Mouse (Mus musculus) lung, embryonic 15.5 days (tissue): Measurements from ENCODE around the gene Grb10. TPM values are rescaled to one million over a fixed set of nuclear protein-coding genes. Genes with fewer than 3 reads are reported as not detected.

Experiments used
- ATAC-seq: fragments of 200-750 bp; cut with Nextera tagmentation; 2 replicates; pipeline ENCODE4 v1.8.0; 2017; ENCODE audit warnings: moderate number of reproducible peaks, borderline replicate concordance; ENCODE audit not compliant: low FRiP score, low TSS enrichment; ENCODE audit errors: extremely low read depth
- H3K27ac ChIP-seq: fragments of 300-500 bp; sonication (generic); 2 replicates; pipeline ENCODE4 v1.5.1; 2015; ENCODE audit warnings: moderate library complexity, mild to moderate bottlenecking, inconsistent platforms
- H3K27me3 ChIP-seq: fragments of 300-500 bp; sonication (generic); 2 replicates; pipeline ENCODE4 v1.6.1; 2015; ENCODE audit warnings: inconsistent platforms
- H3K36me3 ChIP-seq: fragments of 300-500 bp; sonication (generic); 2 replicates; pipeline ENCODE4 v1.6.1; 2015; ENCODE audit warnings: inconsistent platforms
- H3K4me1 ChIP-seq: fragments of 300-500 bp; sonication (generic); 2 replicates; pipeline ENCODE4 v1.6.1; 2015; ENCODE audit warnings: inconsistent platforms
- H3K4me2 ChIP-seq: fragments of 300-500 bp; sonication (generic); 2 replicates; pipeline ENCODE4 v1.6.1; 2015; ENCODE audit warnings: inconsistent platforms, mild to moderate bottlenecking, moderate library complexity
- H3K4me3 ChIP-seq: fragments of 300-500 bp; sonication (generic); 2 replicates; pipeline ENCODE4 v1.5.1; 2015; ENCODE audit warnings: mild to moderate bottlenecking, inconsistent platforms
- H3K9ac ChIP-seq: fragments of 300-500 bp; sonication (generic); 2 replicates; pipeline ENCODE4 v1.6.1; 2015; ENCODE audit warnings: inconsistent platforms
- H3K9me3 ChIP-seq: fragments of 300-500 bp; sonication (generic); 2 replicates; pipeline ENCODE4 v1.6.1; 2016; ENCODE audit warnings: inconsistent platforms
- WGBS: fragments of 180-500 bp; shearing (Covaris S2); methylation state at CpG from one replicate; pipeline ENCODE4 v1.1.7; 2015; 5-methylcytosine and 5-hydroxymethylcytosine counted together
- polyA plus RNA-seq: library from polyadenylated mRNA; unstranded; fragments of >200 nt; fragmentation: Nextera tagmentation; extraction: Ambion mirVana; gene quantifications from 2 replicates; pipeline ENCODE4 v1.2.1, GENCODE M21; 2015

Gene Grb10
- polyA plus RNA-seq, 1 experiment from 2014 or later = 600 TPM

DNA sequence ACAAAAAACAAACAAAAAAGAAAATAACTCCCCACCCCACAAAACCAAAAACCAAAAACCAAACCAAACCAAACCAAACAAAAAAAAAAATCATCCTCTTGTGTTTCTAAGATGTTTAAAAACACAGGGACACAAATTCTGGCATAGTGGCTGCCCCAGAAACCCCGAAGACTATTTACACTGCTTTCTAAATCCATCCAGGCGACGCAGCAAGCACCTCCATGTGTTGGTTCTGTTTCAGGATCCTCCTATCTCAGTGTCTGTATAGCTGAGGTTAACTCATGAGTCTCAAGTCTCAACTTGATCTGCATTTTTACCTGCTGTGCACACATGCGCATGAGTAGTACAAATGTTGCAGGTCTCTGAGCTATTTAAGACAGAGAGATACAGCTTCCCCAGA, 1.9 kb upstream of the Grb10 start:
- Histone ChIP-seq H3K9ac (no peak overlapping the region), H3K4me3 (no peak overlapping the region), H3K9me3 (no peaks in the 10 kb centered on the region), H3K27me3 (peaks cover 72% of the 10 kb centered on the region), H3K27ac (no peak overlapping the region), H3K4me1 (peaks cover 6% of the 10 kb centered on the region; the same call in 1 of the 2 replicates), H3K4me2 (no peak overlapping the region), H3K36me3 (no peaks in the 10 kb centered on the region)
- WGBS = 83% methylated on average over 4 of the region's 4 CpGs
- no peak for ATAC-seq

DNA sequence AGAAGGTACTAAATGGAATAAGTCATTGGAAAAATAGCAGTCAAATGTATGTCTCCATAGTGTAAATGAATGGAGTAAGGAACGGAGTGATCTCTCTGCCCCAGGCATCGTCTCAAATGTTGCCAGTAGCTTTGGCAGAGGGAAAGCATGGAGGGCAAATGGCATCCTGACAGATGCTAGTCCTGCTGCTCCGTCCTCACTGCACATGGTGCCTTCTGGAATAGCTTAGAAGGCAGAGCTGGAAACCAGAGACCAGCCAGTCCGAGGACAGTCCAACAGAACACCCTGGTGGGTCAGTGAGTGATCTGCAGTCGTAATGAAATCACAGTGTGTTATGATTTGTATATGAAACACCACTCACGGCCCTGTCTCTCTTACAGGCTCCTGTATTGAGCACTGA, 1.3 kb upstream of the Grb10 start:
- no peak for ATAC-seq
- no peak overlapping the region for H3K4me3 ChIP-seq
- H3K4me2 ChIP-seq = no peak overlapping the region
- WGBS = 52% methylated on average over 6 of the region's 6 CpGs
- no peak overlapping the region for H3K9ac ChIP-seq
- H3K27me3 ChIP-seq = peaks cover 79% of the 10 kb centered on the region
- peaks cover 6% of the 10 kb centered on the region; the same call in 1 of the 2 replicates for H3K4me1 ChIP-seq
- H3K36me3 ChIP-seq = no peaks in the 10 kb centered on the region
- no peak overlapping the region for H3K27ac ChIP-seq
- H3K9me3 ChIP-seq = no peaks in the 10 kb centered on the region

DNA sequence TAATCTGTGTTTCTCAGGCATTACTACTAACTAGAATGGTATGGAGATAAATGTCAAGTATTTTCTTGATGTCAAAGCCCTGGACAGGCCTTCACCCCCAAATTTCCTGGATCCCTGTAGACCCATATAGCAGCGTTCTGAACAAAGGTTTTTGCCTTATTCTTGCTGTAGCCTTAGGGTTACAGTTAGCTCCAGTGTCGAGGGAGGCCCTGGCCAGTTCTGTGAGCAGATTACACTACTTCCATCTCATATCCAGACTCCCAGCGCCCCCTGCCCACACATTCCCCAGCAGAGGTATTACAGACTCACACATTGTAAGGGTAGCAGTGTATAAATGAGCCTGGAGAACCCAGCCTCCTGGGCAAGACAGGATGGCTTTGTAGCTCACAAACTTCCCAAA, 615 bp upstream of the Grb10 start:
- peaks cover 6% of the 10 kb centered on the region; the same call in 1 of the 2 replicates for H3K4me1 ChIP-seq
- H3K27ac ChIP-seq = 0 out of 2 replicates have a peak overlapping the region, but pooled peaks have one; percentile 6
- H3K4me3 ChIP-seq = no peak overlapping the region
- H3K36me3 ChIP-seq = no peaks in the 10 kb centered on the region
- no peaks in the 10 kb centered on the region for H3K9me3 ChIP-seq
- peak; percentile 37; the same call in 1 of the 2 replicates for ATAC-seq
- H3K27me3 ChIP-seq = peaks cover 82% of the 10 kb centered on the region
- H3K9ac ChIP-seq = no peak overlapping the region
- peak overlapping the region; percentile 59; the same call in 1 of the 2 replicates for H3K4me2 ChIP-seq
- WGBS = 20% methylated on average over 3 of the region's 3 CpGs

DNA sequence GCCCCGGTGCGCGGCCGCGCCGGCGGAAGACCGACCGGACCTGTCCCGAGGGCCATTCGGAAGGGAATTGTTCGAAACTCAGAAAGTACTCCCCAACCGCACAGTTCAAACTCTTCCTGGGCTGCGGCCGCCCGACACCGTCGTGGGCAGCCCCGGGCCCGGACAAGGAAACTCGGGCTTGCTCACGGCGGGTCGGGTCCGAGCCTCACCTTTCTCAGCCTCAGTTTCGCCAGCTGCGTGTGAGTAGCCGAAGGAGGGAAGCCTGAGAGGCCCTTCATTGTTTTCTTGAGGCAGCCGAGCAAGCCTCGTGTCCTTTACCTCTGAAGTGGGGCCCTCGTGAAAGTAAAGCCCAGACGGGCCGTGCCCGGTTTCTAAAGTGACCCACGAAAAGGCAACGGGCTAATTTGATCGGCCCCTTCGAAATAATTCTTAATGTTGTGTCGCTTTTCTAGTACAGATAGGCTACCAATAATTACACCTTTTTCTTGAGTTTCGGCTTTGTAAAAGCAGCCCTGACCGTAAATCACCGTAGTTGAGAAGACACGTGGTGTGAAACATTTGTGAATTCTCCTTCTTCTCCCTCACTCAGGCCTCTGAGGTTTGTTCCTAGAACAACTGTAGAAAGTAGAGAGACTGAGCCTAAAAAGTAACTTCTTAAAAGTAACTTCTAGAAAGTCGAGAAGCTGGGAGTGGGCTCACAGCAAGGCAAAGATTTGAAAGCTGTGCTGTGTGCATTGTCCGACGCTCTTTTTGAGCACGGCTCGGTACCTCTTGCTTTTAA, 604 bp downstream of the Grb10 start:
- H3K4me2 ChIP-seq = peak overlapping the region; percentile 59
- H3K27me3 ChIP-seq = peaks cover 89% of the 10 kb centered on the region
- H3K9me3 ChIP-seq = no peaks in the 10 kb centered on the region
- H3K27ac ChIP-seq = peak overlapping the region; percentile 90
- 6% methylated on average over 48 of the region's 48 CpGs for whole genome bisulfite sequencing
- H3K9ac ChIP-seq = peak overlapping the region; percentile 66
- H3K4me1 ChIP-seq = peaks cover 9% of the 10 kb centered on the region; the same call in 1 of the 2 replicates
- H3K4me3 ChIP-seq = peak overlapping the region; percentile 64
- no peak; the same call in 1 of the 2 replicates for ATAC-seq
- no peaks in the 10 kb centered on the region for H3K36me3 ChIP-seq

DNA sequence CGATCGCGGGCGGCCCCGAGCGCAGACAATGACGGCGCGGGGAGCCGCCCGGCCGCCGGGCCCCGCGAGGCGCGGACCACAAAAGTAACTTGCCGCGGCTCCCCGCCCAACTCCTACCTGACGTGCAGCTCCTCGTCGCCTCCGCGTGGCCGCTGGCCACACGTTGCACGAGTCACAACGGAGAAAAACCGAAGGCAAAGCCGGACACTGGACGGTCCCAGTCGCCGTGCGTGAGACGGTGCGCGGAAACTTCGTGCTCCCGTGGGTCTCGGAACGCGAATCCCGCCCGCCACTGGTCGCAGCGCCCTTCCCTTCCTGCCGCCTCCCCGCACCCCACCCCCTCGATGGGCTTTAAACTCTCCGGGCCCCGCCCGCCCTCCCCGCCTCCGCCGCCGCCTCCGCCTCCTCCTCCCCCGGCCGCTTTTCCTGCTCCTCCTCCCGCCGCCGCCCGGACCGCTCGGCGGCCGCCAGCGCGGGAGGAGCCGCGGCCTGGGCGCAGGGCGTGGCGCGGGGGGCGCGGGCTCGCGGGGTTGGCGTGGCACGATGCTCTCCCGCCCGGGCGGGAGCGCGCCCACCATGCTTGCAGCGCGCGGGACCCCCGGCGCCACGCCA, 1.3 kb downstream of the Grb10 start:
- H3K27ac ChIP-seq = peak overlapping the region; percentile 90
- no peaks in the 10 kb centered on the region for H3K9me3 ChIP-seq
- ATAC-seq = peak; percentile 82
- peaks cover 14% of the 10 kb centered on the region; the same call in 1 of the 2 replicates for H3K4me1 ChIP-seq
- peak overlapping the region; percentile 64 for H3K4me3 ChIP-seq
- peak overlapping the region; percentile 87 for H3K9ac ChIP-seq
- H3K27me3 ChIP-seq = peaks cover 90% of the 10 kb centered on the region
- WGBS = under 1% methylated on average over 60 of the region's 93 CpGs
- H3K4me2 ChIP-seq = peak overlapping the region; percentile 59
- no peaks in the 10 kb centered on the region for H3K36me3 ChIP-seq

DNA sequence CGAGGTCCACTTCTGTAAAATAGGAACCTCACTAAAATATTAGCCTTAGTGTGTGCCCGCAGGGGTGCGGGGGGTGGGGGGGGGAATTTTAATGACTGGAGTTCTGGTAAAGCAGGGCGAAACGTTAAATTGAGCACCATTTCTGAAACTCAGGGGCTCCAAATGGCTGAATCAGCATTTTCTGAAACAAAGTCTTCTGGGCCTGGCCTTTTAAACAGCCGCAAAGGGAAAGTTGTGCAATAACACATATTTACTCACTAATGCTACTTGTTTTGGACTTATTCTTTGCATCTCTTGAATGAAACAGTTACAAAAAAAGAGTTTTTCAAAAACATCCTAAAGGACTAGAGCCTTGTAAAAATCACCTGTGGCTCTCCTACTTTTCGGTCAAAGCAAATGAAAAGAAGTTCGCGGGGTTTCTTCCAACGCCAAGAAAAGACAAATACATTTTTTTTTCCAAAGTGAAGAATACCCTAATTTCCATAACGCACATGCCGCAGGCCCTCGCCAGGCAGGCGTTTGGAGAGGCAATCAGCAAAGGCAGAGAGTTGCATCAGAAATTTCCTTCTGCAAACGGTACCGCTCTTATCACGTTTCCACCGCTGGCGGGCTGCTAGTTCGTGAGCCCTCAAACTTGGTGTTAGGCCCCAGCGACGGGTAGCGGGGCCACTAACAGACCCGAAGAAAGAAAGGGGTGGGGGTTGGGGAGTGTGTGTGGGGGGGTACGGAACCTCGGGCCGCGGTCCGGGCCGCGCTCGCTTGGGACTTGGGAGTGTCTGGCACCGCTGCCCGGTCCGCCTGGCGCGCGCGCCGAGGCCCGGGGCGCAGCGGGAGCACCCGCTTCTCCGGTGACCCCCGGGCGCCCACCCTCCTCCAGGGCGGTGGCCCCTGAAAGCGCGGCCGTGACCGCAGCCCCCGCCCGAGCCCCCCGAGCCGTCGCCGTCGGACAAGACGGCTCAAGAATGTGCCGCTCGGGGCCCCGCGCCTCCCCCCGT, 2.3 kb downstream of the Grb10 start:
- no peak for ATAC-seq
- peak overlapping the region; percentile 87 for H3K9ac ChIP-seq
- no peaks in the 10 kb centered on the region for H3K9me3 ChIP-seq
- peak overlapping the region; percentile 59 for H3K4me2 ChIP-seq
- 4% methylated on average over 62 of the region's 65 CpGs for WGBS
- peaks cover 89% of the 10 kb centered on the region for H3K27me3 ChIP-seq
- H3K4me1 ChIP-seq = peaks cover 17% of the 10 kb centered on the region; the same call in 1 of the 2 replicates
- H3K36me3 ChIP-seq = no peaks in the 10 kb centered on the region
- peak overlapping the region; percentile 64 for H3K4me3 ChIP-seq
- peak overlapping the region; percentile 90 for H3K27ac ChIP-seq

DNA sequence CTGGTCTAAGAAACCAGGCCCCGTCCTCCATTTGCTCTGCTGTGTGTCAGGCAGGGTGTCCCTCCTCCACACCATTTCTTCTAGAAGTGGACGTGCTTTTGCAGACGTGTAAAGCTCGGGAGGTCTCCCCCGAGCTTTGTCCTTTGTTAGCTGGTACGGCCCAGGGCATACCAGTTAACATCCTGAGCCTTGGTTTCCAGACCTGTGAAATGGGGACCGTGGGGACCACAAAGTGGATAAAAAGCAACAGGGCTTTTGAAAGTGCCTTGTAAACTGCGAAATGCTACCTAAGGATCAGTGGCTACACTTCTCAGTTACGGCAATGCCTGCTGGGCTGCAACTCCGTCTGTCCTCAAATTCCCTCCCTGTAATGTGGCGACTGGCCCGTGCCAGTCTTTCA, 3.2 kb downstream of the Grb10 start:
- 9% methylated on average over 12 of the region's 12 CpGs for WGBS
- Histone ChIP-seq H3K4me3 (peak overlapping the region; percentile 64), H3K4me2 (peak overlapping the region; percentile 59), H3K27me3 (peaks cover 89% of the 10 kb centered on the region), H3K9ac (peak overlapping the region; percentile 87), H3K36me3 (no peaks in the 10 kb centered on the region; the same call in 1 of the 2 replicates), H3K4me1 (peaks cover 17% of the 10 kb centered on the region; the same call in 1 of the 2 replicates), H3K27ac (peak overlapping the region; percentile 90), H3K9me3 (no peaks in the 10 kb centered on the region)
- ATAC-seq = no peak

DNA sequence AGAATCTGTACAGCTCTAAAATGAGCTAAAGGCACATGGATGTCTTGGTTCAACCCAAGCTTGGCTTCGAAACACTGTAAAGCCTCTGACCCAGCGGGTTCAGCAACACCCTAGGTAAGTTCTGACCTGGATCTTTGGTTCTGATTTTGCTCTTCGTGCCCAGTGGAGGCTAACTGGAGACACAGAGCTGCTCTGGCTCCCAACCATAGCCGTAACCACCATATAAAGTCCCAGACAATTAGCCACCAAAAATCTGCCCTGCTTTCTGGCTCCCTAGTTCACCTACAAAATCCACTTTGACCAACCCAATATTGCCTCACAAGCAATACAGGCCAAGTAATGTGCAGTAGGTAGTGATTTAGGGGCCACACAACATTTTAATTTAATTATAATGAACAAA, 3.7 kb downstream of the Grb10 start:
- peak overlapping the region; percentile 64 for H3K4me3 ChIP-seq
- ATAC-seq = no peak
- 38% methylated on average over 4 of the region's 4 CpGs for WGBS
- H3K9me3 ChIP-seq = no peaks in the 10 kb centered on the region
- peak overlapping the region; percentile 87 for H3K9ac ChIP-seq
- H3K27me3 ChIP-seq = peaks cover 91% of the 10 kb centered on the region
- peaks cover under 1% of the 10 kb centered on the region; the same call in 1 of the 2 replicates for H3K36me3 ChIP-seq
- H3K4me2 ChIP-seq = peak overlapping the region; percentile 59
- H3K27ac ChIP-seq = 0 out of 2 replicates have a peak overlapping the region, but pooled peaks have one; percentile 90
- peaks cover 17% of the 10 kb centered on the region; the same call in 1 of the 2 replicates for H3K4me1 ChIP-seq

DNA sequence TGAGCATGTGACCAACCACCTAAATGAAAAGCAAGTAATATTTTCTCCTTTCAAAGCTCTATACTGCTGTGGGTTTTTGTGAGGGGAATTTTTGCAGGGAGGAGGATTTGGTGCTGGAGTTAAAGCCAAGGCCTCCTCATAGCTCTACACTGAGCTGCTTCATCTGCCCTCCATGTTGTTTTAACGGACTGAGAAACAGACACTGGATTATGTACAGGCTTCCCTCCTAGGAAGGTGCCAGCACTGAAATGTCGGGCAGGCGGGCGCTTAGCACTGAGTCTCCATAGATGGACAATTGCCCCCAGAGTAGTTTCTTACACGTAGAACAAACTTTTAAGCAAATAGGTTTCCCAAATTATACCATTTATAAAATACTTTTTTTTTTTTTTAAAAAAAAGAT, 4.1 kb downstream of the Grb10 start:
- Histone ChIP-seq H3K9ac (peak overlapping the region; percentile 87), H3K9me3 (no peaks in the 10 kb centered on the region), H3K4me1 (peaks cover 15% of the 10 kb centered on the region; the same call in 1 of the 2 replicates), H3K27ac (peak overlapping the region; percentile 9; the same call in 1 of the 2 replicates), H3K4me2 (peak overlapping the region; percentile 59), H3K27me3 (peaks cover 91% of the 10 kb centered on the region), H3K36me3 (peaks cover 5% of the 10 kb centered on the region; the same call in 1 of the 2 replicates), H3K4me3 (peak overlapping the region; percentile 64)
- WGBS = 27% methylated on average over 5 of the region's 5 CpGs
- no peak for ATAC-seq

DNA sequence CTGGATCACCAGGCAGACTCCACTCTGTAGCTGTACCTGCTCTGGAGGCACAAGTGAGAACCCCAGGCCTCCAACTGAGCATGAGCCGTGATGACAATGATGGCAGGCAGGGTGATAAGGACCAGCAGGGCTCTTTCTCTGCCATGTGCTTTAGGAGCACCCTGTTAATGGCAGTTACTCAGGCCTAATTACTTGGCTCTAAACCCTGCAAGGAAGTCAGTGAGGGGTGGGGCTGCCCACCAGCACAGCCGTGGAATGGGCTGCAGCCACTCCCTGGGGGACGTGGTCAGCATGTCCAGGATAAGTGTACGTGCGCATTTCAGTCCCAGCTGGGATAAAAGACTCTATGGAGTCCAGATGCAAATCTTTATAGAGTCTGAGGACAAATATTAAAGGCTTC, 5.7 kb downstream of the Grb10 start:
- peak overlapping the region; percentile 64 for H3K4me3 ChIP-seq
- peaks cover 93% of the 10 kb centered on the region for H3K27me3 ChIP-seq
- H3K4me2 ChIP-seq = peak overlapping the region; percentile 59
- ATAC-seq = peak; percentile 44; the same call in 1 of the 2 replicates
- peaks cover 11% of the 10 kb centered on the region; the same call in 1 of the 2 replicates for H3K4me1 ChIP-seq
- H3K36me3 ChIP-seq = peaks cover 19% of the 10 kb centered on the region
- H3K27ac ChIP-seq = 0 out of 2 replicates have a peak overlapping the region, but pooled peaks have one; percentile 31
- WGBS = 30% methylated on average over 5 of the region's 5 CpGs
- no peaks in the 10 kb centered on the region for H3K9me3 ChIP-seq
- peak overlapping the region; percentile 17; the same call in 1 of the 2 replicates for H3K9ac ChIP-seq

DNA sequence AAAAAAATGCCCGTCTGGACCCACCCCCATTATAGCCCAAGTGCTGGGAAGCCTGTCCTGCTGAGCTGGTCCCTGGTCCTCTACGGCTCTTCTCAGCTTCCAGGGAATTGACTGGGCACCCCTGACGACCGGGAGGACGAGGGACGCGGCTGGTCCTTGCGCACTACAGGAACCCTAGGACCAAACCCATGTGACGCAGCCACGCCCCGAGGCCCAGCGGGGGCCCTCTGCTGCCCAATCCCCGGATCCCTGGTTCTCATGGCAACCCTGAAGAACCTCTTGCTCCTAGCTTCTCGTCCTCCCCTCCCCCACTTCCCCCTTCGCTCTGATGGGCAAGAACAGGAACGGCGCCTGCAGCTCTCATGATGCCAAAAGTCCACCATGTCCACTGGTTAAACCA, 11.8 kb downstream of the Grb10 start:
- Histone ChIP-seq H3K27me3 (peaks cover 94% of the 10 kb centered on the region), H3K9me3 (peaks cover 19% of the 10 kb centered on the region), H3K4me1 (peaks cover 12% of the 10 kb centered on the region; the same call in 1 of the 2 replicates), H3K9ac (no peak overlapping the region), H3K4me3 (peak overlapping the region; percentile 26; the same call in 1 of the 2 replicates), H3K36me3 (peaks cover 63% of the 10 kb centered on the region), H3K4me2 (peak overlapping the region; percentile 57), H3K27ac (no peak overlapping the region)
- WGBS = 53% methylated on average over 17 of the region's 17 CpGs
- ATAC-seq = 0 out of 2 replicates have a peak, but pooled peaks have one; percentile 5
